Comparison of ENCODE assay signal across 8 mouse cellular contexts in genomic region chr13:23519416-23519815, GRCm38 (mm10). TPM values are rescaled to one million over a fixed set of nuclear protein-coding genes. Genes with fewer than 3 reads are reported as not detected.
DNase-seq lines count a peak whose midpoint lies in the region; ATAC-seq lines count a peak whose summit lies in the region.

No protein-coding gene starts in this region.

- peak; percentile 82 for DNase-seq in embryo, embryonic 10 days (ENCODE audit: low spot score)
- peak; percentile 52 for DNase-seq in gastrocnemius, postnatal 10 days
- peak; percentile 91 for DNase-seq in induced T-regulatory cell, adult 2 months (ENCODE audit: low read depth)
- peak; percentile 73 to 83 for DNase-seq in left cerebral cortex, adult 18-20 months (ENCODE audit: low spot score in 2 of 2)
- peak; percentile 88 for DNase-seq in lung, postnatal 36 days
- peak; percentile 83 to 87 for DNase-seq in right cerebral cortex, postnatal 10 days (ENCODE audit: low spot score in 2 of 2)
- DNase-seq in urinary bladder, postnatal 4 days (ENCODE audit: low spot score in 2 of 2): peak; percentile 64 to 72

- peak; percentile 14 for ATAC-seq in activated CD4-positive, CD25-positive, alpha-beta regulatory T cell, adult 4 months

RNA-seq across cellular contexts. Expression of gene Hist1h4h, which starts 11.4 kb away (rescaled TPM):
- 1 to 10 TPM; 2.7 to 3.2 TPM for polyA plus RNA-seq in activated CD4-positive, CD25-positive, alpha-beta regulatory T cell, adult 4 months (2017; shearing (Covaris generic))
- total RNA-seq in gastrocnemius, postnatal 10 days (2021): 100 to 1,000 TPM; 473 to 507 TPM
- 100 to 1,000 TPM; 329 to 333 TPM for total RNA-seq in left cerebral cortex, adult 18-20 months (2021)

RNA-seq across cellular contexts. Expression of gene Hist1h2af, which starts 14.3 kb away (rescaled TPM):
- polyA plus RNA-seq in activated CD4-positive, CD25-positive, alpha-beta regulatory T cell, adult 4 months (2017; shearing (Covaris generic)): not detected
- total RNA-seq in gastrocnemius, postnatal 10 days (2021): 100 to 1,000 TPM; 189 to 190 TPM
- 1 to 10 TPM; 1.5 to 3.4 TPM for total RNA-seq in left cerebral cortex, adult 18-20 months (2021)

RNA-seq across cellular contexts. Expression of gene Hist1h3g, which starts 15.8 kb away (rescaled TPM):
- 1 to 10 TPM in 1 of 2 experiments, not detected in 1; 1.1 TPM for polyA plus RNA-seq in activated CD4-positive, CD25-positive, alpha-beta regulatory T cell, adult 4 months (2017; shearing (Covaris generic))
- 10 to 100 TPM; 58.4 to 59.9 TPM for total RNA-seq in gastrocnemius, postnatal 10 days (2021)
- 1 to 10 TPM; 3.1 to 3.5 TPM for total RNA-seq in left cerebral cortex, adult 18-20 months (2021)

RNA-seq across cellular contexts. Expression of gene Hist1h2bh, which starts 23.8 kb away (rescaled TPM):
- polyA plus RNA-seq in activated CD4-positive, CD25-positive, alpha-beta regulatory T cell, adult 4 months (2017; shearing (Covaris generic)): under 1 TPM in 1 of 2 experiments, not detected in 1; 0.38 TPM
- total RNA-seq in gastrocnemius, postnatal 10 days (2021): 10 to 100 TPM; 11.8 to 13.3 TPM
- total RNA-seq in left cerebral cortex, adult 18-20 months (2021): under 1 TPM; 0.54 to 0.67 TPM

RNA-seq across cellular contexts. Expression of gene Hist1h3f, which starts 24.4 kb away (rescaled TPM):
- polyA plus RNA-seq in activated CD4-positive, CD25-positive, alpha-beta regulatory T cell, adult 4 months (2017; shearing (Covaris generic)): 1 to 10 TPM in 1 of 2 experiments, not detected in 1; 1.1 TPM
- total RNA-seq in gastrocnemius, postnatal 10 days (2021): 10 to 100 TPM; 53.8 to 66.7 TPM
- 10 to 100 TPM; 16.3 to 17.0 TPM for total RNA-seq in left cerebral cortex, adult 18-20 months (2021)

Comparison
In these comparisons a context has a peak if more than half of its experiments do, and no peak if none do; other contexts are left out.
1. Peak in every context shown above with its lines: DNase-seq and ATAC-seq.
2. RNA of gene Hist1h2af, which starts 14.3 kb away (total RNA-seq): 189 to 190 TPM in gastrocnemius, postnatal 10 days; 1.5 to 3.4 TPM in left cerebral cortex, adult 18-20 months; every median in the first group is over 10 times any median in the second.
3. RNA of gene Hist1h3g, which starts 15.8 kb away (total RNA-seq): 58.4 to 59.9 TPM in gastrocnemius, postnatal 10 days; 3.1 to 3.5 TPM in left cerebral cortex, adult 18-20 months; every median in the first group is over 10 times any median in the second.